Mouse (Mus musculus) adrenal gland, postnatal 25 days (tissue): ENCODE measurements around the gene Epha3. TPM values are rescaled to one million over a fixed set of nuclear protein-coding genes. Genes with fewer than 3 reads are reported as not detected.

Experiments
- DNase-seq: peaks from one replicate; pipeline ENCODE4 v3.0.0; 2021; ENCODE audit warnings: mixed read lengths
- long read RNA-seq: library from polyadenylated mRNA; stranded (forward); transcript quantifications from one replicate; pipeline ENCODE4 v2.0.0, GENCODE M21; 2021
- total RNA-seq: library from RNA; stranded (reverse); gene quantifications from 2 replicates; pipeline ENCODE4 v1.2.3, GENCODE M21; 2021

Gene Epha3
- 1.6 and 2.3 TPM in 2 replicates for total RNA-seq
- long read RNA-seq, full-length matches to known transcripts: 2 of 2 reads
- long read RNA-seq, partial matches to known transcripts: 0 of 2 reads
- long read RNA-seq, other reads (novel, unspliced or antisense): 0 of 2 reads

- DNase-seq: peak; percentile 71
Measured at GRCm38 (mm10) chr16:63863913-63864330, at the start of gene Epha3. Gene Epha3, minus strand, starts transcription at chr16:63864175.

DNA sequence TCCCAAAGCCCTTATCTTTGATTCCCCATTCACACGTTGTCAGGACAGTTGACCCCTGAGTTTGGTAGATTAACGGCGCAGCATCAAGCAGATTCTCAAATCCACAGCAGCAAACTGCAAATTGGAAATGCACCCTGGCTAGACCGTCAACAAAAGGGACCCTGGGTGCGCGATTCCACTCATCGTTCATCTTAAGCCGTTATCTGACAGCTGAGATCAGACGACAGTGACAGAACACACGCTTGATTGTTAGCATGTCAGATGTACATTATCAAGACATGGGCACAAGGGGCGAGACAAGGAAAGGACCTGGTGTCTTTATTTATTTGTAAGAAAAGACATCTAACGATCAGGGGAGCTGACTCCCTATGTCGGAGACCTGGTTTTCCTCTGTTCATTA lies 39.5 kb upstream of the Epha3 start:
- DNase-seq: no peak

DNA sequence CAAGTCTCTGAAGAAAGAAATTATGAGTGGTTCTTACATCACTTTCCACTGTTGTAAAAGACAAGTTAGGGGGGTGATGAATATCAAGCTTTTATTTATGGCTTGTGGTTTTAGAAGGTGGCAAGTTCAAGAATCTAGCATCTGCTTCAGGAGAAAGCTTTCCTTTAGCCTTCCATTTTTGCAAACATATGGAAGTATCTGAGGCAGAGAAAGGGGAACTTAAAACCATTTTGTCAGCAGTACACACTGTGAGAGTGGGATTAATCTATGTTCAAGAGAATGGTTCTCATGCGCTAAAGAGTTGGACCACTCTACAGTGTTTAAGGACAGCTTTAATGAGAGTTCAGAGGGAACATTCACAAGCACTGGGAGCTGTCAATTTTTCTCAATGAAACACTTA lies 17.2 kb upstream of the Epha3 start:
- DNase-seq: no peak

DNA sequence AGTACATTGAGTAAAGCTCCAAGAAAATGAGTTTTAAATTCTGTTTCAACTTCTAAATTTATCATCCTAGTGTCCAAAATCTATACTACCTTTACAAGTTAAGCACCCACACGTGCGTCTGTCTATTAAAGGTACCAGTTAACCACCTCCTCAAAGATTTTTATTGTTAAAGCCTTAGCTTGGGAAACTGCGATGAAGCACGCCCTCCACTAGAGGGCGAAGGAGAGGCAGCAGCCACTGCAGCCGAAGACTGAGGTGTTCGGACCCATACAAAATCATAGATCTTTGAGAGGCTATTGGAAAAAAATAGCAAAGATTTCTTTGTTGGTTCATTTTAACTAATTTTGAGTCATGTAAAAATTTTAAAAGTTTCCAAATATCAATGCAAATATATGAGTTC lies 8.3 kb upstream of the Epha3 start:
- DNase-seq: peak; percentile 27

- DNase-seq: no peak
Measured at GRCm38 (mm10) chr16:63864463-63864976, 545 bp upstream of the Epha3 start.

GRCm38 (mm10) chr16:63863181-63863580 lies 794 bp downstream of the Epha3 start:
- DNase-seq: no peak

- no peak for DNase-seq
Measured at GRCm38 (mm10) chr16:63857561-63857960, 6.4 kb downstream of the Epha3 start.

DNA sequence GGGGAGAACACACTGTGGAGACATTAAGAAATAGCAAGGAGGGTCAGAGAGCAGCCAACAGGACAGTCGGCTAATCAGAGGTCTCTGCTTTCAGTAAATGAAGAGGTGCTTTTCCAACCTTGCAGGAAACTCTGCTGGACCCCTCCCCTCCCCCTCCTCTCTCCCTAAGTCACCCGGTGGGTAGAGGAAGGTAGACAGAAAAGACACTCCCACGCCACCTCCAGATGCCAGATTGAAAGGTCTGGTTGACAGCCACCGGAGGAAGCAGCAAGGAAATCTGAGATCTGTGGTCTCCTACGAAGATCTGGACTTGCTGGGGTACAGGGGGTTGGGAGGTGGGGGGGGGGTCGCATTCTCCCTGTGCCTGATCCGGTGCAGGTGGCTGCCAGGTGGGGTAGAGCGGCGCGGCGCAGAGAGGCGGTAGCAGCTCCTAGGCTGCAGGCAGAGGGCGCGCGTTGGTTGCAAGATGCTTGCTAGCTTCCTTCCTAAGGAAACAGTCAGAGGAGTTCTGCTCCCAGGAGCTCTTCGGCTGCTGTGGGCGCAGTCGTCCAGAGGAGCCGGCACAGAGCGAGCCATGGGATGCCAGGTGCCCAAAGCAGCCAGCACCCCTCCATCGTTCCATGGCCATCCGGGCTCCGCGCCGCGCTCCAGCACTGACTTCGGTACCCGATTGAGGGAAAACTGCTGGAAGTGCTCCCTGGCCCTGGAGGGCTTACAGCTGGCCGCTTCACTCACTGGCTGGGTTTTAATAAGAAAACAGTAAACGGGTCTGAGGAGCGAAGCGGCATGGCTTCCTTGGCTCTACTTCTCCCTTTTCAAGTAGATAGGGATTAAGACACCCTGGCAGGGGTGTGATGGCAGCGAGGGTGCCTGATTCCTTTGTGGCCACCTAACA lies 7.1 kb downstream of the Epha3 start:
- peak; percentile 69 for DNase-seq

DNA sequence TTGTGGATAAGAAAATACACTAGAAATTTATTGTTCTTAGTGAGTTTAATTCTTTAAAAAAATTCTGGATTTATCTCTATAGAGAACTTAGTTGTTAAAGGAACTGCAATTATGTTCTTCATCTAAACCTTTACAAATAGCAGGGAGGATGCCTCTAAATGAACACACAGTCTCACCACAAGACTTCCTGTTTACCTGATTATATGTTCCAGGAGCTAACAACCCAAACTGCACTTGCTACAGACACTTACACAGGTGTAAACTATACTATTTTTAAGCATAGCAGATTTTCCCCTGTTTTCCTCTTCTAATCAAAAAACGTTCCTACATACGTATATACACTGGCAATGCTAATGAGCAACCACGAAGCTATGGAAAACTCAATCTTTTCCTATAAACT lies 13.7 kb downstream of the Epha3 start:
- DNase-seq: no peak

GRCm38 (mm10) chr16:63842911-63843310 lies 21.1 kb downstream of the Epha3 start:
- no peak for DNase-seq

DNA sequence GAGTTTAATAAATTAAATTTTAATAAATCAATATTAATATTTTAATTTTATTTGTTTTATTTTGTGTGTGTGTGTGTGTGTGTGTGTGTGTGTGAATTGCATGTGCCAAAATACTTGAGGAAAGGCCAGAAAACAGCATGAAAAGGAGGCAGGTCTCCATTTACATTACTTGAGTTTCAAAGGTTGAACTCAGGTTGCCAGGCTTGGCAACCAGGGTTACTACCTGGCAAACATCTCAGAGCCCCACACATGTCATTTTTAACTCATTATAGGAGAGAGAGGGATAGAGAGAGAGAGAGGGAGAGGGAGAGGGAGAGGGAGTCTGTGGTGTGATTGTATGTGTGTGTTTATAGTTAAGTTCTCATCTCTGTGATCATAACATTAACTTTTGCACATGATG lies 26.5 kb downstream of the Epha3 start:
- no peak for DNase-seq

GRCm38 (mm10) chr16:63821164-63821563 lies 42.8 kb downstream of the Epha3 start:
- no peak for DNase-seq

DNA sequence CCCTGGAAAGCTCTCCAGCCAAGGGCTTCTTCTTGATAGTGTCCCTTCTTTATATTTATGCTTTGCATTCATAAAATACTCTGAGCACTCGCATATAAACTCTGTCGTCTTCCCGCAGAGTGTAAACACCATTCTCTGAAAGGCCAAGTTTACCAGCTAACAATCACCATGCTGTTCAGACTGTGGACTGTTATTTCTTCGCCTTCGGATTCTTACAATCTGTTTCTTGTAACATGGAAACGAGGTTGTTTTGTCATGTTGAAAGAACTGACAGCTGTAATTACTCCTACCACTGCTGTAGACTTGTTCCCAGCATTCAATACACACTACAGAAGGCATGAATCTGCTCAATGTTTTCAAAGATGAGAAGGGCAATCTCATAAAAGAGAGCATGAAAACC lies 46.4 kb downstream of the Epha3 start:
- DNase-seq: no peak

DNA sequence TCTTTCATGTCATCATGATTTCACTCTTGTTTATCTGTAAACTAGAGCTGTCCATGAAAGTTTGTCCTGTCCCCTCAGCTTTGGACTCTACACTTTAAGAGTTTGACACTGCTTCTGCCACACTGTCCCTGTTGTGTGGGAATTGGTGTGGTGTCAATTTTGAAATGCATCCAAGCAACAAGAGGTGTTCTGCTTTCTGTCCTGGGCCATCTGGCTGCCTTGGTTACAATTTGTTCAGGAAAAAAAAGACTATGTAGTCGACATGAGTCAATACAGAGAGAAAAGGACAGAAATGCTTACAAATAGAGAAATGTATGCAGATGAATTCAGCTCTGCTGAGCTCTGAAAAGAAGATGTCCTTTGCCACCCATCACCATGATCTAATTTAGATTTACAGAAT lies 47.3 kb downstream of the Epha3 start:
- DNase-seq: no peak

GRCm38 (mm10) chr16:63809871-63810270 lies 54.1 kb downstream of the Epha3 start:
- no peak for DNase-seq

DNA sequence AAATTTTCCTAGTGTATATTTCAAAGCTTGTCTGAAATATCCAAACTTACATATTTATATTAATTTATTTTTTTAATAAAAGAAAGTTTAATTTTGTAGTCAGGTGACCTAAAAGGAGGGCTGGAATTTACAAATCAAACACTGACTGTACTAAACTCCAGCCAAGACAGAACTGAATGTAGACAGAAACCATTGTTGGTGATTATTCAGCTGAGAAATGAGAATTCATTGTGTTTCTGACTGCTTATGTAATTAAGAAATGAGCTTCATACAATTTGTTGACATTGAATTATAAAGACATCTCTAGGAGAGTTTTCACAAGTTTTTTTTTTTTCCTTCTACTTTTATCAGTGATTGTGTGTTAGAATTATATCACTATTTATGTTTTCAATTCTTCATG lies 55.0 kb downstream of the Epha3 start:
- no peak for DNase-seq

DNA sequence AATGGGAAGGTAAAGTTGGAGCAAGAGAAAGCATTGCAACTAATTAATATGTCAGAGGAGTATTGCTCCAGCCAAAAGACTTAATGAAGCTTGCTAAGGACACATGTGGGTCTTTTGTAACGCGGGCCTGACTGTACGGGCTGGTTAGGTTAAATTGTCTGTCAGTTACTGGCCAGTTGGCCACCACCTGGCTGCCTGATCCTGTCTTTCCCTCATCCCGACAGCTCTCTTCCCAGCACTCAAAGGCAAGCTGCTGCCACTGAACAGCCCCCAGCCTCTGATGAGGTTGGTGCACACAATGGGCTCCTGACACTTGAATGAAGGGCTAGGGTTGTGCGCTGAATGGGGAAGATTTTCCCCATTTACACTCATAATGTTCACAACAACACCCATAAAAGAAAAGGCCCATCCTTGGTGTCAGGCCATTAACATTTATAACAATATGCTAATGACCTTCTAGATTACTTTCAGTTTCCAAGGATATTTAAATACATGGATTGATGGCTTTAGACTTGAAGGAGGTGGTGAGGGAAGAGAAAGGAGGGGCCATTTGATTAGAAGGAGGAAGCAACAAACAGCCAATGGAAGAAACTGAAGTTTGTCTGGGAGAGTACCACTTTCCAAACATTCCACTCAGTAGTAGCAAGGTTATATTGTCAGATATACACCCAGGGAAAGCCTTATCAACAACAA lies 57.4 kb downstream of the Epha3 start:
- DNase-seq: no peak

DNA sequence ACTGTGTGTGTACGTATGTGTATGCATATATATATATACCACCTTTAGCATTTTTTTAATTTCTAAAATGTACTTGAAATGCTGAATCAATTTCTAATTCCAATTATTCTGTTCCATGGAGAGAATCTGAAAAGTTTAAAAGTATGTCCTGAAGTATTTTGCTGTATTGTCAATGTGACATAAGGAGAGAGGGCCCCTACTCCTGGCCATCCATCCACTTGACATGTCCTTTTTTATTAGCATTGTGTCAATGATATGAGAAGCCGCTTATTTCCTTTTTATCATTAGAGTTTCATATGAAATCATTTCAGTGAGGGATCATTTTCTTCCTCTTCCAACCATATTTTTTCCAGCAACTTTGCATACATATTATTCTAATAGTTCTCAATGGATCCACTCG lies 58.0 kb downstream of the Epha3 start:
- no peak for DNase-seq

- DNase-seq: no peak
Measured at GRCm38 (mm10) chr16:63801436-63801835, 62.5 kb downstream of the Epha3 start.

- no peak for DNase-seq
Measured at GRCm38 (mm10) chr16:63798341-63798740, 65.6 kb downstream of the Epha3 start.

DNA sequence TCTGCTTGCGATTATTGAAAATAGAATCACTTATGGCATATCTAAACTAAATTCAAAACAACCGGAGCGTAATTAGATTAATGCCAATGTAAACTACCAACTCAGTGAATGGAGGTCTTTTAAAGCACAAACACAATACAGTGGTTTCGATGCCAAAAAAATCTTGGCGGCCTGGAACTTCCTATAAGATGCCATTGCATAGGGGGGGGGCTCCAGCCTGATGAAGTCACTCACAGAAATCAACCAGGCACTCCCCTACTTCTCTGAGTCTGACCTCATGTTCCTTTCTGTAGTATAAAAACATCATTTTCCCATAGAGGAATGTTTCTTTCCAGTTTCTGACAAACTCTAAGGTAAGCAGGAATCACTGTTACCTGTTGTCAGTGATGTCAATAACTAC lies 69.7 kb downstream of the Epha3 start:
- no peak for DNase-seq

DNA sequence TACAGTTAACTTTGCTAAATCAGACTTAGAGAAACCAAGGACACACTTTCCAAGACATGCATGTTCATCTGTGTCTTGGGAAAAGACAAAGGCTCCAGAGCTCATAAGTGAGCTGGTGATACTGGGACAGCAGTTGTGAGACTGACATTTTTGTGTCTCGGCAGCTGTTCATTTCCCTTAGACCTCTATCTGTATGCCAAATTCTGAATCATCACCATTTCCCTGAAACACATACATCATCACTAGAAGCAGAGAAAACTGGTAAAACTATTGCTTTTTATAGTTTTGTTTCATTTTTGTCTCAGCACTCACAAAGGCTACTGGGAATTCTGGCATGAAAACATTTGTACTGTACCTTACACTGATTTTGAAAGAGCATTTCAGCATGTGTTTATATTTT lies 70.2 kb downstream of the Epha3 start:
- no peak for DNase-seq

DNA sequence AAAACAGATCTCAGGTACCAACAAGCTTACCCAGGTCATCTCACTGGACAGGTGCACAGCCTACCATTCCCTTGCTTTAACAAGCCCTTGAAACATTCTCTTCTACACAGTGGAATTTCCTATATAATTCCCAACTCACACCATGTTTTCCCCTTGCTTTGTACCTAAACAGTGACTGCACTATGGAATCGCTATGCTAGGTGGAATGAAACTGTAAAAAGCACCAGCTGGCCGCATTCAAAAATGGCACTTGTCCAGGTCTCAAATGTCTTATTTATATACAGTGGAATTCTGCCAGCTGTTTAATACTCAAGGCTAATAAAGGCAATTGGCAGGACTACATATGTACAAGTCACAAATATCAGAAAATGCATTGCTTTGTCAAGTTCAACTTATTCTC lies 71.9 kb downstream of the Epha3 start:
- no peak for DNase-seq
